Mouse (Mus musculus): ENCODE data around the gene Cog2. TPM values are rescaled to one million over a fixed set of nuclear protein-coding genes. Genes with fewer than 3 reads are reported as not detected.

The Cog2 gene
- polyA plus RNA-seq, 1 experiment from 2014 or later = 43.5 TPM

- H3K36me3 ChIP-seq = no peaks in the 10 kb centered on the region
- no peak overlapping the region for H3K27ac ChIP-seq
- no peak overlapping the region for H3K4me3 ChIP-seq
- 63% methylated on average over 3 of the region's 3 CpGs for WGBS
- H3K4me1 ChIP-seq = 0 out of 2 replicates have a peak, but pooled peaks cover 3% of the 10 kb centered on the region
- H3K9me3 ChIP-seq (replicated peaks) = no peaks in the 10 kb centered on the region
- DNase-seq (ENCODE audit: low spot score) = no peak
- H3K27me3 ChIP-seq (ENCODE audit: low read depth, poor library complexity, severe bottlenecking) = no peaks in the 10 kb centered on the region
Observed at GRCm38 (mm10) chr8:124585718-124586425, 65.3 kb downstream of the Cog2 start.

- no peak for DNase-seq (ENCODE audit: low spot score)
- H3K9me3 ChIP-seq (replicated peaks) = no peaks in the 10 kb centered on the region
- H3K27ac ChIP-seq = no peak overlapping the region
- no peaks in the 10 kb centered on the region for H3K36me3 ChIP-seq
- H3K27me3 ChIP-seq (ENCODE audit: low read depth, poor library complexity, severe bottlenecking) = no peaks in the 10 kb centered on the region
- H3K4me1 ChIP-seq = 0 out of 2 replicates have a peak, but pooled peaks cover 3% of the 10 kb centered on the region
- H3K4me3 ChIP-seq = no peak overlapping the region
- WGBS = 85% methylated on average over 2 of the region's 2 CpGs
Observed at GRCm38 (mm10) chr8:124586556-124586955, 66.0 kb downstream of the Cog2 start.

GRCm38 (mm10) chr8:124589393-124589792 is 68.8 kb downstream of the Cog2 start:
- 0 out of 2 replicates have a peak, but pooled peaks cover 3% of the 10 kb centered on the region for H3K4me1 ChIP-seq
- no peak overlapping the region for H3K4me3 ChIP-seq
- 88% methylated on average over 4 of the region's 4 CpGs for WGBS
- H3K27ac ChIP-seq = no peak overlapping the region
- no peaks in the 10 kb centered on the region for H3K36me3 ChIP-seq
- H3K27me3 ChIP-seq (ENCODE audit: low read depth, poor library complexity, severe bottlenecking) = no peaks in the 10 kb centered on the region
- H3K9me3 ChIP-seq (replicated peaks) = no peaks in the 10 kb centered on the region
- no peak for DNase-seq (ENCODE audit: low spot score)

Other genes with a start within 250 kb of the Cog2 start
- gene Pgbd5, start 81.1 kb upstream of the Cog2 start, polyA plus RNA-seq (2016; fragmentation: Nextera tagmentation; extraction: Ambion mirVana) = 0.20 and 0.35 TPM in 2 replicates
- gene Agt, start 48.9 kb downstream of the Cog2 start, polyA plus RNA-seq (2016; fragmentation: Nextera tagmentation; extraction: Ambion mirVana) = not detected in 2 replicates
- not detected in 2 replicates for gene Capn9, start 55.3 kb downstream of the Cog2 start, polyA plus RNA-seq (2016; fragmentation: Nextera tagmentation; extraction: Ambion mirVana)
- 22.7 and 23.5 TPM in 2 replicates for gene 2310022B05Rik, start 142.6 kb downstream of the Cog2 start, polyA plus RNA-seq (2016; fragmentation: Nextera tagmentation; extraction: Ambion mirVana)
- 45.5 and 51.9 TPM in 2 replicates for gene Ttc13, start 201.2 kb downstream of the Cog2 start, polyA plus RNA-seq (2016; fragmentation: Nextera tagmentation; extraction: Ambion mirVana)
- 33.6 and 33.8 TPM in 2 replicates for gene Arv1, start 201.4 kb downstream of the Cog2 start, polyA plus RNA-seq (2016; fragmentation: Nextera tagmentation; extraction: Ambion mirVana)
- gene Fam89a, start 231.1 kb downstream of the Cog2 start, polyA plus RNA-seq (2016; fragmentation: Nextera tagmentation; extraction: Ambion mirVana) = 5.1 and 7.0 TPM in 2 replicates